Mouse (Mus musculus) stomach, postnatal 0 days (tissue): ENCODE measurements around the gene Flt3. TPM values are rescaled to one million over a fixed set of nuclear protein-coding genes. Genes with fewer than 3 reads are reported as not detected.
A peak's percentile ranks its signal among the peaks of the same experiment; 100 is the strongest.

Source experiments
- ATAC-seq: fragments of 200-750 bp; cut with Nextera tagmentation; 2 replicates; pipeline ENCODE4 v1.8.0; 2017; ENCODE audit not compliant: low FRiP score, low TSS enrichment
- DNase-seq: peaks from one replicate; pipeline ENCODE4 v3.0.0-alpha.2; 2016; ENCODE audit warnings: low spot score
- H3K27ac ChIP-seq: fragments of 300-500 bp; sonication (generic); replicated peaks from 2 replicates; pipeline ENCODE4 v1.5.1; 2014; ENCODE audit warnings: mild to moderate bottlenecking, control low read depth
- H3K27me3 ChIP-seq: fragments of 300-500 bp; sonication (generic); 2 replicates; pipeline ENCODE4 v1.6.1; 2014; ENCODE audit warnings: low read length; ENCODE audit not compliant: control insufficient read depth, insufficient read depth
- H3K36me3 ChIP-seq: fragments of 300-500 bp; sonication (generic); 2 replicates; pipeline ENCODE4 v1.6.1; 2014; ENCODE audit warnings: low read length, mixed read lengths; ENCODE audit not compliant: control insufficient read depth, insufficient read depth
- H3K4me1 ChIP-seq: fragments of 300-500 bp; sonication (generic); replicated peaks from 2 replicates; pipeline ENCODE4 v1.6.1; 2014; ENCODE audit warnings: antibody characterized with exemption; ENCODE audit not compliant: control insufficient read depth, insufficient read depth
- H3K4me2 ChIP-seq: fragments of 300-500 bp; sonication (generic); replicated peaks from 2 replicates; pipeline ENCODE4 v1.6.1; 2014; ENCODE audit warnings: low read depth, mild to moderate bottlenecking, control low read depth, moderate library complexity
- H3K4me3 ChIP-seq: fragments of 300-500 bp; sonication (generic); 2 replicates; pipeline ENCODE4 v1.5.1; 2014; ENCODE audit warnings: low read depth, low read length, control low read depth
- H3K9ac ChIP-seq: fragments of 300-500 bp; sonication (generic); 2 replicates; pipeline ENCODE4 v1.6.1; 2014; ENCODE audit warnings: mild to moderate bottlenecking, low read length, control low read depth, mixed read lengths
- H3K9me3 ChIP-seq: fragments of 300-500 bp; sonication (generic); 2 replicates; pipeline ENCODE4 v1.6.1; 2016; ENCODE audit warnings: low read length; ENCODE audit not compliant: control insufficient read depth
- CTCF ChIP-seq: IDR thresholded peaks from 2 replicates; pipeline ENCODE4 v1.5.1; 2016; ENCODE audit warnings: antibody characterized with exemption, low read depth, mild to moderate bottlenecking, moderate library complexity
- EP300 ChIP-seq: optimal IDR thresholded peaks from 2 replicates; pipeline ENCODE3; 2016; ENCODE audit warnings: antibody characterized with exemption
- WGBS: fragments of 180-500 bp; shearing (Covaris S2); extraction: QIAGEN DNeasy Blood & Tissue Kit; methylation state at CpG from one replicate; pipeline ENCODE4 v1.1.7; 2014; 5-methylcytosine and 5-hydroxymethylcytosine counted together
- microRNA-seq: library from miRNA; unstranded; fragments of <30 nt; microRNA quantifications from one replicate; pipeline ENCODE4, GENCODE M21; 2016
- polyA plus RNA-seq: library from polyadenylated mRNA; unstranded; fragments of >200 nt; fragmentation: Nextera tagmentation; extraction: Ambion mirVana; gene quantifications from 2 replicates; pipeline ENCODE4 v1.2.1, GENCODE M21; 2015

Flt3 gene
- polyA plus RNA-seq, 1 experiment from 2014 or later = 0.10 TPM

DNA sequence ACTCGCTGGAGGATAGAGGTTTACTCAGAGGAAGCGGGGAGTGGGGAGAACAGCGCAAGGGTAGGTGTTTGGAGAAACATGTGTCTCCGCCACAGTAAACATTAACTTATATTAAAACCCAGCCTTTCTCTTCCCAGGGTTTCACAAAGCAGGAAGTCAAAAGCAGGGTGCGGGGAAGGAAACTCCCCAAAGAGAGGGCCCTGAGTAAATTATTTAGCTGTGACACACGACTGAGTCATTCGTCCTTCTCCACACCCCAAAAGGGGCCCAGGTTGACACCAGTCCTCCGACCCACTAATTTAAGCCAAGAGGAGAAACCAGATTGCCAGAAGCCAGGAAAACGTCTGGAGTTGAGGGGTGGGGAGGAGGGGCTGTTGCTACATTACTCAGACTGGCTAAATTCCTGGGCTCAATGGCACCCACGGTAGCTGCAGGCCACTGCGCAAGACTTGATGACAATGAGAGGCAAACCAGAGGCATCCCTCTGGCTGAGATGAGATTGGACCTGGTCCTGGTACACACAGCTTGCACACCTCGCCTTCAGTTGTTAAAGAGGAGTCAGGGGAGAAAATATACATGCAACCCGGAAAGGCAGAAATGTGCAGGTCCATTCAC lies 107.7 kb downstream of the Flt3 start:
- 25% methylated on average over 13 of the region's 13 CpGs for WGBS
- ATAC-seq (peak; percentile 69), DNase-seq (peak; percentile 50)
- Histone ChIP-seq H3K4me1 (no peaks in the 10 kb centered on the region), H3K27ac (peak overlapping the region; percentile 50; the same call in 1 of the 2 replicates), H3K36me3 (no peaks in the 10 kb centered on the region), H3K27me3 (peaks cover under 1% of the 10 kb centered on the region; the same call in 1 of the 2 replicates), H3K4me3 (no peak overlapping the region), H3K9me3 (no peaks in the 10 kb centered on the region), H3K4me2 (0 out of 2 replicates have a peak overlapping the region, but pooled peaks have one; percentile 9), H3K9ac (no peak overlapping the region)
- TF ChIP-seq EP300 (no peak), CTCF (no peak)

DNA sequence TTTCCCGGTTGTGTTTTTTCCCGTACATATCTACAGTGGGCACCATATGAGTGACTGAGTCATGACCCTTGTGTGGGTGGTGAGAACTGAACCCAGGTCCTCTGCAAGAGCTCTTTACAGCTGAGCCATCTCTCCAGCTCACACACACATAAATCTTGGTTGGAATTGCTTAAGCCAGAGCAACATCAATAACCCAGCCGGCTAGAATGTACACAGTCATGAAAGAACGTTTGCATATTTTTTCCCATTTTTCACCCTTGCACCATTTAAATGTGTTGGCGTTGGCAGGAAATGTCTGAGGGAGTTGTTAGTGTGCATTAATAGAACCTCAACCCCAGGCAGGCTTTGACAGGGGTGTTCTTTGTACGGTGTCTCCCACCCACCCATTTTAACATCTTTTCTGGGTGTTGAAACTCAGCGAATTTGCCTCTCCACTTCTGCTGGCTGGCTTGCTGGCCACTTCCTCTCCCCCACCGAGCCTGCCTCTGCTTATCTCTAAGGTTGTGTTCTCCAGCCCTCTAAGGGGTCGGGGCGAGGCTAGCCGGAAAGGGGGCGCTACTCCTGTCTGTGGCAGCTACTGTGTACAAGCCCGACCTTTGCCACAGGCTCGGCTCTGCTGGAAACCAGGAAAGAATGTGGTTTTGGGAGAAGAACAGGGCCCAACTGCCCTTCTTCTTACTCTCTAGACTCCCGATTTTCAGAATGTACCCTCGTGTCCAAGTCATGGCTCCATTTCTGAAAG lies 108.4 kb downstream of the Flt3 start:
- WGBS = 15% methylated on average over 16 of the region's 16 CpGs
- Histone ChIP-seq H3K9ac (no peak overlapping the region), H3K36me3 (no peaks in the 10 kb centered on the region), H3K9me3 (no peaks in the 10 kb centered on the region), H3K4me3 (no peak overlapping the region), H3K27me3 (no peaks in the 10 kb centered on the region; the same call in 1 of the 2 replicates), H3K4me1 (no peaks in the 10 kb centered on the region), H3K4me2 (0 out of 2 replicates have a peak overlapping the region, but pooled peaks have one; percentile 9), H3K27ac (peak overlapping the region; percentile 50; the same call in 1 of the 2 replicates)
- ATAC-seq = 0 out of 2 replicates have a peak, but pooled peaks have one; percentile 9
- no peak for TF ChIP-seq EP300
- no peak for TF ChIP-seq CTCF
- no peak for DNase-seq

DNA sequence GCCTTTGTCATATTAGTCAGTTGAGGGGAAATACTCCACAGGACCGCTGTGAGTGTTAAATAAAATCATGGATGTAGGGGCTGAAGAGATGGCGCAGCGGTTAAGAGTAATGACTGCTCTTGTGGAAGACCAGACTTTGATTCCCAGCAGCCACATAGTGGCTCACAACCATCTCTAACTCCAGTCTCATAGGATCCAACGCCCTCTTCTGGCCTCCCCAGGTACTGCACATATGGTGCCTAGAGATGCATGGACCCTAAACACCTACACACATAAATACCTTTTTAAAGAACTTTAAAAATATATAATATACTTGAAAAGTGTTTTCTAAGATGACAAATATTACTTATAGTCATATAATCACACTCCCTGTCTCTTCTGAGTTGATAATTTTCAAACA lies 115.9 kb downstream of the Flt3 start:
- H3K4me2 ChIP-seq = no peak overlapping the region
- no peak for DNase-seq
- no peak overlapping the region for H3K27ac ChIP-seq
- ATAC-seq = no peak
- H3K4me1 ChIP-seq = no peaks in the 10 kb centered on the region
- WGBS = 73% methylated on average over 4 of the region's 4 CpGs
- no peaks in the 10 kb centered on the region for H3K9me3 ChIP-seq
- H3K9ac ChIP-seq = no peak overlapping the region
- H3K36me3 ChIP-seq = no peaks in the 10 kb centered on the region
- no peaks in the 10 kb centered on the region; the same call in 1 of the 2 replicates for H3K27me3 ChIP-seq
- peak; percentile 32; the same call in 1 of the 2 replicates for TF ChIP-seq CTCF
- TF ChIP-seq EP300 = no peak
- H3K4me3 ChIP-seq = no peak overlapping the region

Small RNA genes within 50 kb of the gene (microRNA-seq; reads per million reads assigned to microRNA genes)
- not detected for gene Mir7k

Other genes with a start within 250 kb of the Flt3 start
- gene Gsx1, start 211.8 kb downstream of the Flt3 start, polyA plus RNA-seq = not detected in 2 replicates
- gene Pdx1, start 130.5 kb downstream of the Flt3 start, polyA plus RNA-seq = 3.0 and 3.6 TPM in 2 replicates
- 0.05 and 0.06 TPM in 2 replicates for gene Cdx2, start 93.2 kb downstream of the Flt3 start, polyA plus RNA-seq
- not detected in 2 replicates for gene Urad, start 78.0 kb downstream of the Flt3 start, polyA plus RNA-seq
- gene Pan3, start 29.7 kb upstream of the Flt3 start, polyA plus RNA-seq = 38.4 and 44.4 TPM in 2 replicates